Mouse (Mus musculus) hindbrain, embryonic 12.5 days (tissue): ENCODE measurements around the gene Larp1b. TPM values are rescaled to one million over a fixed set of nuclear protein-coding genes. Genes with fewer than 3 reads are reported as not detected.

Experiments
- polyA plus RNA-seq: library from polyadenylated mRNA; unstranded; fragments of >200 nt; fragmentation: Nextera tagmentation; extraction: Ambion mirVana; gene quantifications from 2 replicates; pipeline ENCODE4 v1.2.1, GENCODE M21; 2016

The Larp1b gene
- polyA plus RNA-seq, 1 experiment from 2014 or later = 4.2 TPM

Other genes with a start within 250 kb of the Larp1b start
- gene Slc25a31, start 241.0 kb upstream of the Larp1b start, polyA plus RNA-seq = 0.39 and 0.46 TPM in 2 replicates
- gene Hspa4l, start 205.3 kb upstream of the Larp1b start, polyA plus RNA-seq = 62.1 and 64.8 TPM in 2 replicates
- 40.9 and 43.0 TPM in 2 replicates for gene Plk4, start 149.8 kb upstream of the Larp1b start, polyA plus RNA-seq
- gene Mfsd8, start 102.9 kb upstream of the Larp1b start, polyA plus RNA-seq = 10.3 and 10.4 TPM in 2 replicates
- gene Abhd18, start 102.9 kb upstream of the Larp1b start, polyA plus RNA-seq = 11.7 and 12.9 TPM in 2 replicates
- gene 1700034I23Rik, start 47.3 kb upstream of the Larp1b start, polyA plus RNA-seq = 0.31 and 0.43 TPM in 2 replicates
- 43.7 and 46.1 TPM in 2 replicates for gene Pgrmc2, start 133.2 kb downstream of the Larp1b start, polyA plus RNA-seq